Mouse (Mus musculus) adrenal gland, adult 18-20 months (tissue): ENCODE measurements around the gene Defb30. TPM values are rescaled to one million over a fixed set of nuclear protein-coding genes. Genes with fewer than 3 reads are reported as not detected.

Experiments
- DNase-seq, 2 experiments: peaks; one replicate each; pipeline ENCODE4 v3.0.0; 2021 to 2022; ENCODE audit warnings: low spot score in 2 of 2
- long read RNA-seq, 2 experiments: library from polyadenylated mRNA; stranded (forward); transcript quantifications; one replicate each; pipeline ENCODE4 v2.0.0; 2021
- total RNA-seq, 2 experiments: library from RNA; stranded (reverse); gene quantifications; 1 replicate in 1 of 2; 2 replicates in 1 of 2; pipeline ENCODE4 v1.2.3; 2021

Gene Defb30
- total RNA-seq: not detected
- long read RNA-seq, experiment 1: 0 reads
- long read RNA-seq, experiment 2: 0 reads

- DNase-seq: no peak
Observed at GRCm38 (mm10) chr14:63049910-63050370, at the start of gene Defb30. TSS of gene Defb30 (minus strand) at chr14:63049960.

- DNase-seq: no peak
Observed at GRCm38 (mm10) chr14:63067708-63068107, 17.9 kb upstream of the Defb30 start.

- peak; percentile 73 to 74 for DNase-seq
Observed at GRCm38 (mm10) chr14:63066630-63067310, 17.0 kb upstream of the Defb30 start.

- no peak for DNase-seq
Observed at GRCm38 (mm10) chr14:63065391-63065790, 15.6 kb upstream of the Defb30 start.

GRCm38 (mm10) chr14:63062184-63062583 lies 12.4 kb upstream of the Defb30 start:
- no peak for DNase-seq

- no peak for DNase-seq
Observed at GRCm38 (mm10) chr14:63060361-63060760, 10.6 kb upstream of the Defb30 start.

GRCm38 (mm10) chr14:63054729-63055128 lies 5.0 kb upstream of the Defb30 start:
- peak; percentile 36 to 37 for DNase-seq

- peak; percentile 71 to 79 for DNase-seq
Observed at GRCm38 (mm10) chr14:63050769-63051168, 1.0 kb upstream of the Defb30 start.

- DNase-seq: no peak
Observed at GRCm38 (mm10) chr14:63046691-63047090, 3.1 kb downstream of the Defb30 start, which contains the start of gene Defb42. TSS of gene Defb42 (plus strand) at chr14:63046991.

GRCm38 (mm10) chr14:63020524-63021156 lies 29.1 kb downstream of the Defb30 start:
- DNase-seq: no peak

- no peak for DNase-seq
Observed at GRCm38 (mm10) chr14:63014667-63015066, 35.1 kb downstream of the Defb30 start.

- no peak for DNase-seq
Observed at GRCm38 (mm10) chr14:63013082-63013481, 36.7 kb downstream of the Defb30 start.

GRCm38 (mm10) chr14:63011471-63011870 lies 38.3 kb downstream of the Defb30 start, which contains the start of gene Defb43:
TSS of gene Defb43 (plus strand) at chr14:63011771.
- DNase-seq: no peak

GRCm38 (mm10) chr14:63002588-63002987 lies 47.2 kb downstream of the Defb30 start:
- DNase-seq: no peak

GRCm38 (mm10) chr14:62998977-62999376 lies 50.8 kb downstream of the Defb30 start:
- no peak for DNase-seq

- DNase-seq: no peak
Observed at GRCm38 (mm10) chr14:62997777-62998176, 52.0 kb downstream of the Defb30 start, which contains the start of gene Defb47. TSS of gene Defb47 (plus strand) at chr14:62998077.

GRCm38 (mm10) chr14:62991849-62992510 lies 57.8 kb downstream of the Defb30 start:
- no peak for DNase-seq

GRCm38 (mm10) chr14:62991271-62991670 lies 58.5 kb downstream of the Defb30 start:
- DNase-seq: no peak

- DNase-seq: no peak
Observed at GRCm38 (mm10) chr14:62984410-62984809, 65.3 kb downstream of the Defb30 start, which contains the start of gene Defb48. TSS of gene Defb48 (minus strand) at chr14:62984510.
